Mouse (Mus musculus): ENCODE results near the gene Mkln1. TPM values are rescaled to one million over a fixed set of nuclear protein-coding genes. Genes with fewer than 3 reads are reported as not detected.

The Mkln1 gene
- polyA plus RNA-seq, 1 experiment from 2014 or later, result 185 TPM

GRCm38 (mm10) chr6:31412487-31412886 lies 14.0 kb downstream of the Mkln1 start:
- Histone ChIP-seq H3K27me3 (replicated peaks) (no peaks in the 10 kb centered on the region), H3K4me3 (no peak overlapping the region), H3K9me3 (no peaks in the 10 kb centered on the region), H3K4me2 (replicated peaks) (no peak overlapping the region), H3K36me3 (no peaks in the 10 kb centered on the region), H3K4me1 (no peaks in the 10 kb centered on the region), H3K9ac (no peak overlapping the region), H3K27ac (no peak overlapping the region)
- no peak for ATAC-seq (ENCODE audit: low FRiP score, low read depth)

DNA sequence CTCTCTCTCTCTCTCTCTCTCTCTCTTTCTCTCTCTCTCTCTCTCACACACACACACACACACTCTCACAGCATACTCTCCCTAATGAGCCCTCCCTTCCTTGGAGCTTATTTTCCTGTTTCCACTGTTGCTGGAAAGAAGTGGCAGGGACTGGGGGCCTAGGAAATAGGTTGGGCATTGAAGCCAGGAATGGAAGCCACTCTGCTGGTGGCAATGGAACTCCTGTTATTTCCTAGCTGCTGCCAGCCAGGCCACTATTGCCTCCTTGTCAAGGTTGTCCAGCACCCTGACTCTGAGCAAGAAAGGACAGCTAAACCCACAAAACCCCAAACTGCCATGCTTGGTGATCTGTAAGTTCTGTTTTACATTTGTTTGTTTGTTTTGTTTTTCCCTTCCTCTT lies 15.0 kb downstream of the Mkln1 start:
- no peak overlapping the region for H3K4me3 ChIP-seq
- H3K9ac ChIP-seq, result no peak overlapping the region
- H3K27ac ChIP-seq, result no peak overlapping the region
- H3K4me2 ChIP-seq (replicated peaks), result no peak overlapping the region
- no peaks in the 10 kb centered on the region for H3K9me3 ChIP-seq
- no peaks in the 10 kb centered on the region for H3K27me3 ChIP-seq (replicated peaks)
- no peaks in the 10 kb centered on the region for H3K4me1 ChIP-seq
- H3K36me3 ChIP-seq, result no peaks in the 10 kb centered on the region; the same call in 1 of the 2 replicates
- no peak for ATAC-seq (ENCODE audit: low FRiP score, low read depth)

GRCm38 (mm10) chr6:31414303-31414702 lies 15.8 kb downstream of the Mkln1 start:
- no peak overlapping the region for H3K9ac ChIP-seq
- 57% methylated on average over 1 of the region's 1 CpGs for WGBS
- H3K4me1 ChIP-seq, result no peaks in the 10 kb centered on the region
- no peaks in the 10 kb centered on the region; the same call in 1 of the 2 replicates for H3K36me3 ChIP-seq
- no peak overlapping the region for H3K4me2 ChIP-seq (replicated peaks)
- no peak overlapping the region for H3K4me3 ChIP-seq
- H3K27me3 ChIP-seq (replicated peaks), result no peaks in the 10 kb centered on the region
- no peaks in the 10 kb centered on the region for H3K9me3 ChIP-seq
- no peak for ATAC-seq (ENCODE audit: low FRiP score, low read depth)
- H3K27ac ChIP-seq, result no peak overlapping the region

DNA sequence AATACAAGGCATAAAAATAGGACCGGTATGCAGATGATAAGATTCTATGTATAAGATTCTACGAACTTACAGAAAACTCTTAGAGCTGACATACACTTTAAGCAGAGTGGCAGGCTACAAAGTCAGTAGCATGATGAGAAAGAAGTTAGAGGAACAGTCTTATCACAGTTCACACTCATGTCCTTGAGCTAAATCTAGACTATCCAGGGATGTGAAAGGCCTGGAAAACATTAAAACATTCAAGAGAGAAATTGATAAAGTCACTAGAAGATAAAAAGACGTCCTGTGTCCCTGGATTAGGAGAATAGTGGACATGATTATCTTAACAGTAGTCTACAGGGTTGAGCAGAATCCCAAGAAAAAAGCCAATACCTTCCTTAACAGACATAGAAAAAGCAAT lies 26.9 kb downstream of the Mkln1 start:
- no peak for ATAC-seq (ENCODE audit: low FRiP score, low read depth)
- Histone ChIP-seq H3K4me2 (replicated peaks) (no peak overlapping the region), H3K4me1 (no peaks in the 10 kb centered on the region), H3K27me3 (replicated peaks) (no peaks in the 10 kb centered on the region), H3K9ac (no peak overlapping the region), H3K36me3 (no peaks in the 10 kb centered on the region), H3K27ac (no peak overlapping the region), H3K9me3 (no peaks in the 10 kb centered on the region), H3K4me3 (no peak overlapping the region)
- 95% methylated on average over 3 of the region's 3 CpGs for WGBS

GRCm38 (mm10) chr6:31437264-31437663 lies 38.7 kb downstream of the Mkln1 start:
- peaks cover 19% of the 10 kb centered on the region for H3K36me3 ChIP-seq
- no peak overlapping the region for H3K4me2 ChIP-seq (replicated peaks)
- no peak overlapping the region for H3K9ac ChIP-seq
- no peak overlapping the region for H3K4me3 ChIP-seq
- H3K4me1 ChIP-seq, result no peaks in the 10 kb centered on the region
- H3K27ac ChIP-seq, result no peak overlapping the region
- WGBS, result 93% methylated on average over 2 of the region's 2 CpGs
- H3K27me3 ChIP-seq (replicated peaks), result no peaks in the 10 kb centered on the region
- H3K9me3 ChIP-seq, result no peaks in the 10 kb centered on the region
- ATAC-seq (ENCODE audit: low FRiP score, low read depth), result no peak

- H3K4me1 ChIP-seq, result no peaks in the 10 kb centered on the region
These were observed 46.7 kb downstream of the Mkln1 start for GRCm38 (mm10) chr6:31445258-31445657.

GRCm38 (mm10) chr6:31453735-31454134 lies 55.2 kb downstream of the Mkln1 start:
- Histone ChIP-seq H3K4me1 (no peaks in the 10 kb centered on the region), H3K9me3 (no peaks in the 10 kb centered on the region), H3K36me3 (peaks cover 11% of the 10 kb centered on the region), H3K27me3 (replicated peaks) (no peaks in the 10 kb centered on the region), H3K27ac (no peak overlapping the region), H3K4me2 (replicated peaks) (no peak overlapping the region), H3K4me3 (no peak overlapping the region), H3K9ac (no peak overlapping the region)
- ATAC-seq (ENCODE audit: low FRiP score, low read depth), result no peak

More at GRCm38 (mm10) chr6:31445258-31445657, 46.7 kb downstream of the Mkln1 start:
- Histone ChIP-seq H3K27ac (no peak overlapping the region), H3K36me3 (0 out of 2 replicates have a peak, but pooled peaks cover 5% of the 10 kb centered on the region), H3K4me3 (no peak overlapping the region), H3K4me2 (replicated peaks) (no peak overlapping the region), H3K27me3 (replicated peaks) (no peaks in the 10 kb centered on the region), H3K9me3 (no peaks in the 10 kb centered on the region), H3K9ac (no peak overlapping the region)
- no peak for ATAC-seq (ENCODE audit: low FRiP score, low read depth)
- WGBS, result 97% methylated on average over 1 of the region's 1 CpGs

DNA sequence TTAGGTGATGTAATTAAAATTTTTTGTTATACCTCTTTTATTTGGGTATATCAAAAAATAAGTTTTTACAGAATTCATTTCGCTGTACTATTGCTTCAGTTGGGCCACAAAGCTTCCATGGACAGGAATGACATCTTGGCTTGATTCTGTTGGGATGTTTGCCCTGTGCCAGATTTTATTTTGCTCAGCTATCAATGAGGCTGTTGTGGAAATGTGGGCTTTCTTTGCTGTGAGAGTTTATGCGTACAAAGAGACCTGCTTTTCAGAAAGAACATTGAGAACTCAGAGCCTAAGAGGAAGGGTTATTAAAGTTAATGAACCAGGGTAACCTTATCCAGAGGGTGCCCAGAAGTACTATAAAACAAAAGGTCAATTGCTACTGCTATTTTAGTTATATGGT lies 56.8 kb downstream of the Mkln1 start:
- WGBS, result 61% methylated on average over 2 of the region's 2 CpGs

DNA sequence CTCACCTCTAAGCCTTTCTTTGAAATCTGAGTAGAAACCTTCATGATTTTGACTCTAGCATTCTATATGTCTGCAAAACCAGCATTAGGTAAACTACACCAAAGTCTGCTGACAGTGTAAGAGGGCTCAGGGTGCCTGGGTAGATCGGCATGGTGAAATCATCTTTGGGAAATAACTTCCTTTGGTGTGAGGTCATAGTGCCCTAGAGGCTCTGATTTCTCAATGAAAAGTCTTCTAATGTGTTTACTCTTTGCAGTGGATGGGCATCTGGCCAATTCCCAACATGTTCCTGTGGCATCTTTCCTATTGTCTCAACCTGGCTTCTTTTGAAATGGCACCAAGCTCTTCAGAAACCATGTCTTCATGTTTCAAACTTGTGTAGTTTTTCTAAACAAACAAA lies 58.5 kb downstream of the Mkln1 start:
- H3K36me3 ChIP-seq, result peaks cover 18% of the 10 kb centered on the region
- WGBS, result 98% methylated on average over 1 of the region's 1 CpGs
- ATAC-seq (ENCODE audit: low FRiP score, low read depth), result no peak
- no peak overlapping the region for H3K27ac ChIP-seq
- no peaks in the 10 kb centered on the region for H3K27me3 ChIP-seq (replicated peaks)
- no peak overlapping the region for H3K4me3 ChIP-seq
- H3K9ac ChIP-seq, result no peak overlapping the region
- no peak overlapping the region for H3K4me2 ChIP-seq (replicated peaks)
- H3K9me3 ChIP-seq, result no peaks in the 10 kb centered on the region
- H3K4me1 ChIP-seq, result no peaks in the 10 kb centered on the region

More for the DNA sequence above, 56.8 kb downstream of the Mkln1 start:
- ATAC-seq (ENCODE audit: low FRiP score, low read depth), result no peak
- Histone ChIP-seq H3K9me3 (no peaks in the 10 kb centered on the region), H3K9ac (no peak overlapping the region), H3K4me3 (no peak overlapping the region), H3K4me2 (replicated peaks) (no peak overlapping the region), H3K4me1 (no peaks in the 10 kb centered on the region), H3K27ac (no peak overlapping the region), H3K36me3 (peaks cover 18% of the 10 kb centered on the region), H3K27me3 (replicated peaks) (no peaks in the 10 kb centered on the region)

DNA sequence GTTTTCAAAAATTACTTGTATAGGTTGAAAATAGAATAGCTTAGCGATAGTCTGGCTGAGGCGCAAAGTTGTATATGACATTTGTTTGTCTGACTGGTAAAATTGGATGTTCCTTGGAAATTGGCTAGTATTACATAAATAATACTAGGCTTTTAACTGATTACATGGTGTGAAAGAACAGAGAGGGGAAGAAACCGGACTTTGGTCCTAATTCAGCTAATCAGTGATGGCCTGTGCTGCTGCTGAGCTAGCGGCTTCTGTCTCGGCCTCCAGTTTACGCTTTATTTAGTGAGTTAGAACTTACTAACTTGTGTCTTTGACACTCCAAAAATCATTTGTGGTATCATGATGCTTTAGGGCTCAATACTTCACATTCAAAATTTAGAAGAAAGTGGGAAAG lies 70.9 kb downstream of the Mkln1 start:
- H3K36me3 ChIP-seq, result peaks cover 13% of the 10 kb centered on the region; the same call in 1 of the 2 replicates
- no peak overlapping the region for H3K27ac ChIP-seq
- H3K9ac ChIP-seq, result no peak overlapping the region
- no peak overlapping the region for H3K4me3 ChIP-seq
- H3K4me2 ChIP-seq (replicated peaks), result no peak overlapping the region
- no peaks in the 10 kb centered on the region for H3K4me1 ChIP-seq
- no peak for ATAC-seq (ENCODE audit: low FRiP score, low read depth)
- H3K27me3 ChIP-seq (replicated peaks), result no peaks in the 10 kb centered on the region
- 92% methylated on average over 6 of the region's 6 CpGs for WGBS
- H3K9me3 ChIP-seq, result no peaks in the 10 kb centered on the region

DNA sequence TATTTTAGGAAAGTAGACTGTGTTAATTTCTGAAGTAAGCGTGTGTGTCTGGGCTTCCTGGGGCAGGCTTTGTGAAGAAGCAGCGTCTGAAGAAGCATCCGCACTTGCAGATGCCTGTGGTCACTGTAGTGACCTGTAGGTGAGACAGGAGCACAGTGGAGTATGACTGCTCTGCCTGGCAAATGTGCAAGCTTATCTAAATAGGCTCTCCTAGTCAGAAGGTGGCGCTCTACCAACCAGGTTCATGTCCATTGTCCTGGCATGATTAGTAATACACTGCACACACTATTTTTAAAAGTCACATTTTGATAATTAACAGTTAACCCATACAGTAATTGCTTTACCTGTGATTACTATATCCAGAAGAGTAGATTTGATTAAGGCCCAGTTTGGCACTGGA lies 79.7 kb downstream of the Mkln1 start:
- Histone ChIP-seq H3K4me1 (no peaks in the 10 kb centered on the region), H3K4me3 (no peak overlapping the region), H3K27me3 (replicated peaks) (no peaks in the 10 kb centered on the region), H3K4me2 (replicated peaks) (no peak overlapping the region), H3K36me3 (peaks cover 28% of the 10 kb centered on the region; the same call in 1 of the 2 replicates), H3K27ac (no peak overlapping the region), H3K9ac (no peak overlapping the region), H3K9me3 (no peaks in the 10 kb centered on the region)
- ATAC-seq (ENCODE audit: low FRiP score, low read depth), result no peak
- 79% methylated on average over 4 of the region's 4 CpGs for WGBS

GRCm38 (mm10) chr6:31480008-31480407 lies 81.5 kb downstream of the Mkln1 start:
- H3K36me3 ChIP-seq, result peaks cover 20% of the 10 kb centered on the region; the same call in 1 of the 2 replicates
- no peak overlapping the region for H3K4me2 ChIP-seq (replicated peaks)
- H3K9ac ChIP-seq, result no peak overlapping the region
- no peak for ATAC-seq (ENCODE audit: low FRiP score, low read depth)
- no peak overlapping the region for H3K27ac ChIP-seq
- H3K4me3 ChIP-seq, result no peak overlapping the region
- no peaks in the 10 kb centered on the region for H3K27me3 ChIP-seq (replicated peaks)
- H3K9me3 ChIP-seq, result no peaks in the 10 kb centered on the region
- 89% methylated on average over 4 of the region's 4 CpGs for WGBS
- H3K4me1 ChIP-seq, result no peaks in the 10 kb centered on the region

DNA sequence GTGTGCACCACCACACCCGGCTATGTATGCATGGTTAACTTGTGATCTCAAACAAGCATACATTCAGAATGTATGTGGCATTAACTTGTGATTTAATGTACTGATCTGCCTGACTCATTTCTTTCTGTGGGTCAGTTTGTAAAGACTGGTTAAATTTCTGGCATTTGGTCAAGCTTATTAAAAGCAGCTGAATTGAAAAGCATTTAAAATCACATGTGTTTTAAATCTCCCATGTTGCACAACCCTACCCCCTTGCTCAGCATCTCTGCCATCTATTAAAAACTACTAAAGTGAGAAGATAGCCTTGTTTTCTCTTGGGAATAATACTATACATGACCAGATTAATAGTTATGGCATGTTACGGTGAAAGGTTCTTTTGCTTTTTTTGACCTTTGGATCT lies 88.1 kb downstream of the Mkln1 start:
- no peaks in the 10 kb centered on the region for H3K4me1 ChIP-seq
- no peaks in the 10 kb centered on the region for H3K9me3 ChIP-seq
- no peaks in the 10 kb centered on the region for H3K27me3 ChIP-seq (replicated peaks)
- H3K4me3 ChIP-seq, result no peak overlapping the region
- ATAC-seq (ENCODE audit: low FRiP score, low read depth), result no peak
- no peak overlapping the region for H3K4me2 ChIP-seq (replicated peaks)
- H3K9ac ChIP-seq, result no peak overlapping the region
- peaks cover 9% of the 10 kb centered on the region; the same call in 1 of the 2 replicates for H3K36me3 ChIP-seq
- 95% methylated on average over 2 of the region's 2 CpGs for WGBS
- no peak overlapping the region for H3K27ac ChIP-seq
